Mouse (Mus musculus) liver, adult 2 months (tissue): ENCODE results near the gene Ifi211.

Source experiments
- CTCF ChIP-seq: fragments of 200-500 bp; IDR thresholded peaks from 2 replicates; pipeline ENCODE4 v1.5.1; 2011; ENCODE audit warnings: low read depth, low read length, control low read depth
- POLR2A ChIP-seq: fragments of 200-500 bp; IDR thresholded peaks from 2 replicates; pipeline ENCODE4 v1.6.1; 2011; ENCODE audit warnings: low read length, control low read depth; ENCODE audit not compliant: insufficient read depth; ENCODE audit errors: extremely low read depth

- no peak for TF ChIP-seq POLR2A
- no peak for TF ChIP-seq CTCF
Observed at GRCm38 (mm10) chr1:173911808-173912464, 910 bp downstream of the Ifi211 start.
